Mouse (Mus musculus): ENCODE results near the gene Lrrc19.

The Lrrc19 gene

GRCm38 (mm10) chr4:94591765-94592381 lies 58.1 kb downstream of the Lrrc19 start:
- no peak for DNase-seq (ENCODE audit: low spot score)
